In genomic region chr7:96259630-96260029, GRCm38 (mm10) we compare ENCODE assay signal across 23 mouse cellular contexts.
"Had no signal": no experiment of that assay in that cellular context is flagged by ENCODE, and none has a peak within 500 bp of the region (broad histone marks: within the 10 kb centered on the region; RNA-seq: fewer than 3 reads in every experiment).

No protein-coding gene starts in this region.

- H3K27ac ChIP-seq: heart, embryonic 10.5 days; hindbrain, embryonic 10.5 days; hindbrain, embryonic 12.5 days; intestine, embryonic 15.5 days; kidney, embryonic 15.5 days; kidney, postnatal 0 days; limb, embryonic 13.5 days; limb, embryonic 15.5 days; liver, embryonic 12.5 days; liver, embryonic 14.5 days had no signal

- H3K36me3 ChIP-seq: heart, embryonic 10.5 days; heart, embryonic 12.5 days; hindbrain, embryonic 10.5 days; hindbrain, embryonic 12.5 days; intestine, embryonic 15.5 days; kidney, embryonic 15.5 days; limb, embryonic 13.5 days; limb, embryonic 15.5 days; liver, embryonic 12.5 days had no signal

- H3K4me1 ChIP-seq: heart, embryonic 10.5 days; heart, embryonic 12.5 days; intestine, embryonic 15.5 days; limb, embryonic 15.5 days; liver, embryonic 12.5 days had no signal

- H3K4me3 ChIP-seq: heart, embryonic 10.5 days; heart, embryonic 12.5 days; hindbrain, embryonic 10.5 days; hindbrain, embryonic 12.5 days; intestine, embryonic 15.5 days; kidney, embryonic 15.5 days; limb, embryonic 13.5 days; limb, embryonic 15.5 days; liver, embryonic 12.5 days had no signal

- ATAC-seq: inflammation-experienced regulatory T-cells, adult 6 months; intestine, embryonic 15.5 days; intestine, postnatal 0 days; liver, embryonic 12.5 days had no signal

- DNase-seq: gastrocnemius, postnatal 14 days; heart, postnatal 10 days; heart, postnatal 4 days; kidney, adult 18-20 months; kidney, adult 8-10 months; kidney, postnatal 14 days; kidney, postnatal 36 days; layer of hippocampus, adult 9-11 months; layer of hippocampus, postnatal 36 days; left cerebral cortex, postnatal 4 days had no signal

- H3K9me3 ChIP-seq: heart, embryonic 10.5 days; heart, embryonic 12.5 days; hindbrain, embryonic 10.5 days; hindbrain, embryonic 12.5 days; intestine, embryonic 15.5 days; kidney, embryonic 15.5 days; limb, embryonic 13.5 days; limb, embryonic 15.5 days; liver, embryonic 12.5 days had no signal

- H3K9ac ChIP-seq: heart, embryonic 12.5 days; hindbrain, embryonic 12.5 days; intestine, embryonic 15.5 days; kidney, embryonic 15.5 days; limb, embryonic 13.5 days; limb, embryonic 15.5 days; liver, embryonic 12.5 days; liver, embryonic 14.5 days had no signal

- H3K4me2 ChIP-seq: heart, embryonic 12.5 days; hindbrain, embryonic 12.5 days; intestine, embryonic 15.5 days; kidney, embryonic 15.5 days; limb, embryonic 13.5 days; limb, embryonic 15.5 days; liver, embryonic 12.5 days had no signal

- H3K27me3 ChIP-seq: heart, embryonic 12.5 days; hindbrain, embryonic 12.5 days; intestine, embryonic 15.5 days; kidney, embryonic 15.5 days; limb, embryonic 13.5 days; limb, embryonic 15.5 days; liver, embryonic 12.5 days had no signal
